Mouse (Mus musculus): ENCODE data around the gene Spin1. TPM values are rescaled to one million over a fixed set of nuclear protein-coding genes. Genes with fewer than 3 reads are reported as not detected.

Gene Spin1
- polyA plus RNA-seq, 1 experiment from 2014 or later: 83.7 TPM

DNA sequence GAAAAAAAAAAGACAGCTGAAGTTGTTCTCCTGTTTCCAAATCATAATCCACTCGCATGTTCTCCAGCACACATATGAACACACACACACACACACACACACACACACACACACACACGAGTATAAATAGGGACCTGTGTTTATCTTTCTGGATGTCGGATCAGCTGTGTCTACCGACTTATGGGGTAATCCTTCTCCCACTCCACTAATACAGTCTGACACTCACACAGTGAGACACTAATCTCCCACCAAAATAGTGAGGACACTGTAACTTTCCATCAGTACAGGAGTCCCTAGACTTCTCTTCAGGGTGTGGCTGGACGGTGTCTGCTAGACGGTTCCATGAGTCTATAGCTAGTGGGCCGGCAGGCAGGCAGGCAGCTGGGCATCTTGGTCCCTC lies 81.6 kb downstream of the Spin1 start:
- H3K36me3 ChIP-seq: no peaks in the 10 kb centered on the region
- H3K4me1 ChIP-seq: no peaks in the 10 kb centered on the region
- H3K27me3 ChIP-seq: no peaks in the 10 kb centered on the region
- 0 out of 2 replicates have a peak, but pooled peaks cover 4% of the 10 kb centered on the region for H3K9me3 ChIP-seq (replicated peaks)
- ATAC-seq (replicated peaks; ENCODE audit: low FRiP score): no peak
- WGBS: 89% methylated on average over 7 of the region's 7 CpGs
- H3K4me3 ChIP-seq (replicated peaks): no peak overlapping the region
- no peak overlapping the region for H3K9ac ChIP-seq
- H3K4me2 ChIP-seq: no peak overlapping the region
- H3K27ac ChIP-seq: no peak overlapping the region

GRCm38 (mm10) chr13:51184896-51185295 lies 84.2 kb downstream of the Spin1 start:
- Histone ChIP-seq H3K27ac (no peak overlapping the region), H3K4me3 (replicated peaks) (no peak overlapping the region), H3K9me3 (replicated peaks) (0 out of 2 replicates have a peak, but pooled peaks cover 4% of the 10 kb centered on the region), H3K4me2 (no peak overlapping the region), H3K4me1 (no peaks in the 10 kb centered on the region), H3K36me3 (no peaks in the 10 kb centered on the region), H3K27me3 (no peaks in the 10 kb centered on the region), H3K9ac (no peak overlapping the region)
- ATAC-seq (replicated peaks; ENCODE audit: low FRiP score): no peak
- WGBS: 85% methylated on average over 3 of the region's 3 CpGs

GRCm38 (mm10) chr13:51190336-51190735 lies 89.7 kb downstream of the Spin1 start:
- Histone ChIP-seq H3K4me2 (no peak overlapping the region), H3K9ac (no peak overlapping the region), H3K36me3 (no peaks in the 10 kb centered on the region), H3K27ac (no peak overlapping the region), H3K4me3 (replicated peaks) (no peak overlapping the region), H3K27me3 (peaks cover 5% of the 10 kb centered on the region; the same call in 1 of the 2 replicates), H3K4me1 (no peaks in the 10 kb centered on the region), H3K9me3 (replicated peaks) (0 out of 2 replicates have a peak, but pooled peaks cover 4% of the 10 kb centered on the region)
- 71% methylated on average over 3 of the region's 3 CpGs for WGBS
- no peak for ATAC-seq (replicated peaks; ENCODE audit: low FRiP score)

DNA sequence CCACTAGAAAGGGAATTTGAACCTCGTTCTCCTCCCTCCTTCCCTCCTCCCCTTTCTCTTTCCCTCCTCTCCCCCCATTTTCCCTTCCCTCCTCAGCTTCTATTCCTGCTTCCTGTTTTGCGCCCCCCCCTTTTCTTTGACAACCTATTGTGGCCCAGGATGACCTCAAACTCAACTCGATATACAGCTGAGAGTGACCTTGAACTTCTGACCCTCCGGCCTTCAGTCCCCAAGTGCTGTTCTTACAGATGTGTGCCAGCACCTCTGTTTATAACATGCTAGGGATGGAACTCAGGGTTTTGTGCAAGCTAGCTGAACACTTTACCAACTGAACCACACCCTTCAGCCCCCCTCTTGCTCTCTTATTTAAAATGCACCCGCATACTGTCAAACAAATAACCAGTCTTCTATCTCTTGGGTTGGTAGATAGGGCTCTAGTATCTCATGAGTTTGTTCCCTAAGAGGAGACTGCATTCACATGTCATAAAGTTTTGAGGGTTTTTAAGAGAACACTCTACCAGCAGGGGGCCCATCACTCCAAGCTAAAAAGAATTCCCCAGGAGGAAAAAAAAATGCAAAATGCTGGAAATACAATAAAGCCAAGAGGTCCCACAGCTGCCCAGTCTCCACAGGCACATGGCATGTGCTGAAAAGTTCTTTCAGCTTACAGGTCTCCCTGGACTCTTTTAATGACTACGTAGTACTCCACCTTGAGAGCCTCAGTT lies 90.9 kb downstream of the Spin1 start:
- H3K36me3 ChIP-seq: no peaks in the 10 kb centered on the region
- peaks cover 9% of the 10 kb centered on the region; the same call in 1 of the 2 replicates for H3K27me3 ChIP-seq
- no peak overlapping the region for H3K9ac ChIP-seq
- no peak overlapping the region for H3K4me2 ChIP-seq
- no peaks in the 10 kb centered on the region for H3K9me3 ChIP-seq (replicated peaks)
- H3K4me1 ChIP-seq: no peaks in the 10 kb centered on the region
- ATAC-seq (replicated peaks; ENCODE audit: low FRiP score): no peak
- no peak overlapping the region for H3K4me3 ChIP-seq (replicated peaks)
- H3K27ac ChIP-seq: no peak overlapping the region
- WGBS: 62% methylated on average over 6 of the region's 6 CpGs

- H3K4me3 ChIP-seq (replicated peaks): no peak overlapping the region
- H3K27me3 ChIP-seq: peaks cover 9% of the 10 kb centered on the region; the same call in 1 of the 2 replicates
- peaks cover 14% of the 10 kb centered on the region for H3K4me1 ChIP-seq
- no peak overlapping the region for H3K9ac ChIP-seq
- H3K36me3 ChIP-seq: no peaks in the 10 kb centered on the region
- H3K9me3 ChIP-seq (replicated peaks): no peaks in the 10 kb centered on the region
- H3K4me2 ChIP-seq: no peak overlapping the region
- H3K27ac ChIP-seq: peak overlapping the region; percentile 32; the same call in 1 of the 2 replicates
- WGBS: 88% methylated on average over 15 of the region's 15 CpGs
- no peak for ATAC-seq (replicated peaks; ENCODE audit: low FRiP score)
Measured at GRCm38 (mm10) chr13:51193893-51194292, 93.2 kb downstream of the Spin1 start.

- H3K4me2 ChIP-seq: no peak overlapping the region
- no peak overlapping the region for H3K9ac ChIP-seq
- H3K4me3 ChIP-seq (replicated peaks): no peak overlapping the region
- H3K27me3 ChIP-seq: peaks cover 24% of the 10 kb centered on the region
- H3K4me1 ChIP-seq: peaks cover 14% of the 10 kb centered on the region
- 47% methylated on average over 3 of the region's 3 CpGs for WGBS
- peak overlapping the region; percentile 73 for H3K27ac ChIP-seq
- ATAC-seq (replicated peaks; ENCODE audit: low FRiP score): no peak
- H3K9me3 ChIP-seq (replicated peaks): no peaks in the 10 kb centered on the region
- H3K36me3 ChIP-seq: no peaks in the 10 kb centered on the region
Measured at GRCm38 (mm10) chr13:51197699-51198098, 97.0 kb downstream of the Spin1 start.

- 15% methylated on average over 5 of the region's 5 CpGs for WGBS
- Histone ChIP-seq H3K4me3 (replicated peaks) (no peak overlapping the region), H3K9me3 (replicated peaks) (no peaks in the 10 kb centered on the region), H3K27ac (peak overlapping the region; percentile 73), H3K36me3 (no peaks in the 10 kb centered on the region), H3K4me2 (no peak overlapping the region), H3K9ac (no peak overlapping the region), H3K4me1 (peaks cover 16% of the 10 kb centered on the region), H3K27me3 (peaks cover 24% of the 10 kb centered on the region)
- ATAC-seq (replicated peaks; ENCODE audit: low FRiP score): peak; percentile 79
Measured at GRCm38 (mm10) chr13:51198186-51198585, 97.5 kb downstream of the Spin1 start.

Other genes starting within 250 kb of the Spin1 start
- gene Nxnl2, start 70.1 kb downstream of the Spin1 start, polyA plus RNA-seq (2015; fragmentation: Nextera tagmentation; extraction: Ambion mirVana): 1.0 and 2.5 TPM in 2 replicates